Mouse (Mus musculus) liver, embryonic 14.5 days (tissue): ENCODE measurements around the gene Ampd3. TPM values are rescaled to one million over a fixed set of nuclear protein-coding genes. Genes with fewer than 3 reads are reported as not detected.

Source experiments
- ATAC-seq: fragments of 200-750 bp; cut with Nextera tagmentation; 2 replicates; pipeline ENCODE4 v1.8.0; 2017; ENCODE audit warnings: moderate number of reproducible peaks, mild to moderate bottlenecking, moderate library complexity; ENCODE audit not compliant: insufficient read depth
- DNase-seq, 3 experiments: peaks; one replicate each; pipeline ENCODE4 v3.0.0-alpha.2; 2012 to 2013; ENCODE audit warnings: low read depth in 3 of 3, low spot score in 3 of 3
- H3K27ac ChIP-seq: fragments of 300-500 bp; sonication (generic); 2 replicates; pipeline ENCODE4 v1.5.1; 2014; ENCODE audit warnings: moderate library complexity, mild to moderate bottlenecking, control low read depth, inconsistent platforms
- H3K27me3 ChIP-seq: fragments of 300-500 bp; sonication (generic); 2 replicates; pipeline ENCODE4 v1.6.1; 2014; ENCODE audit warnings: mild to moderate bottlenecking, low read length, moderate library complexity; ENCODE audit not compliant: control insufficient read depth, insufficient read depth
- H3K36me3 ChIP-seq: fragments of 300-500 bp; sonication (generic); replicated peaks from 2 replicates; pipeline ENCODE4 v1.6.1; 2014; ENCODE audit warnings: low read depth; ENCODE audit not compliant: control insufficient read depth, insufficient read depth
- H3K4me1 ChIP-seq, 2 experiments: fragments of 200-500 bp in 1 of 2; fragments of 300-500 bp in 1 of 2; sonication (generic) in 1 of 2; replicated peaks; 2 replicates each; pipeline ENCODE4 v1.6.1; 2012 to 2014; ENCODE audit warnings: antibody characterized with exemption in 1 of 2, inconsistent platforms in 1 of 2, low read length in 1 of 2; ENCODE audit not compliant: control insufficient read depth in 2 of 2, insufficient read depth in 2 of 2
- H3K4me2 ChIP-seq: fragments of 300-500 bp; sonication (generic); 2 replicates; pipeline ENCODE4 v1.6.1; 2014; ENCODE audit warnings: low read depth, mild to moderate bottlenecking, control low read depth, moderate library complexity
- H3K4me3 ChIP-seq, 2 experiments: fragments of 200-500 bp in 1 of 2; fragments of 300-500 bp in 1 of 2; sonication (generic) in 1 of 2; 2 replicates each; pipeline ENCODE4 v1.5.1; 2012 to 2014; ENCODE audit warnings: low read depth in 2 of 2, low read length in 2 of 2, mild to moderate bottlenecking in 2 of 2, control low read depth in 1 of 2, inconsistent platforms in 1 of 2, moderate library complexity in 1 of 2; ENCODE audit not compliant: insufficient read depth in 1 of 2
- H3K9ac ChIP-seq: fragments of 300-500 bp; sonication (generic); replicated peaks from 2 replicates; pipeline ENCODE4 v1.6.1; 2014; ENCODE audit warnings: mild to moderate bottlenecking, control low read depth, moderate library complexity
- H3K9me3 ChIP-seq: fragments of 300-500 bp; sonication (generic); 2 replicates; pipeline ENCODE4 v1.6.1; 2016; ENCODE audit warnings: low read length, mixed read lengths; ENCODE audit not compliant: control insufficient read depth
- CTCF ChIP-seq: IDR thresholded peaks from 2 replicates; pipeline ENCODE4 v1.5.1; 2016; ENCODE audit warnings: antibody characterized with exemption, low read depth, control low read depth
- EP300 ChIP-seq: IDR thresholded peaks from 2 replicates; pipeline ENCODE4 v1.6.1; 2016; ENCODE audit warnings: antibody characterized with exemption, low read depth
- WGBS: fragments of 180-500 bp; shearing (Covaris S2); extraction: QIAGEN DNeasy Blood & Tissue Kit; methylation state at CpG from one replicate; pipeline ENCODE4 v1.1.7; 2014; ENCODE audit not compliant: insufficient replicate concordance; 5-methylcytosine and 5-hydroxymethylcytosine counted together
- polyA plus RNA-seq, 2 experiments: library from polyadenylated mRNA; depleted of rRNA in 1 of 2; stranded (reverse) in 1 of 2; unstranded in 1 of 2; fragments of >200 nt; fragmentation: Nextera tagmentation in 1 of 2; extraction: Ambion mirVana in 1 of 2; gene quantifications; 2 replicates each; pipeline versions ENCODE4 v1.2.1 to v1.2.3; 2012 to 2014

Ampd3 gene
- polyA plus RNA-seq, 2 experiments = 21.9 to 28.6 TPM

- Histone ChIP-seq H3K27ac (no peak overlapping the region), H3K9me3 (no peaks in the 10 kb centered on the region), H3K9ac (no peak overlapping the region), H3K4me3 (no peak overlapping the region), H3K36me3 (no peaks in the 10 kb centered on the region), H3K27me3 (no peaks in the 10 kb centered on the region; the same call in 1 of the 2 replicates), H3K4me1 (no peaks in the 10 kb centered on the region), H3K4me2 (no peak overlapping the region)
- no peak for ATAC-seq
- WGBS = 71% methylated on average over 5 of the region's 5 CpGs
- TF ChIP-seq CTCF (no peak), EP300 (no peak)
- no peak for DNase-seq
Measured at GRCm38 (mm10) chr7:110762605-110763180, 5.3 kb upstream of the Ampd3 start.

GRCm38 (mm10) chr7:110768451-110769064 lies 552 bp downstream of the Ampd3 start:
- H3K27ac ChIP-seq = peak overlapping the region; percentile 51; the same call in 1 of the 2 replicates
- no peaks in the 10 kb centered on the region for H3K9me3 ChIP-seq
- H3K27me3 ChIP-seq = peaks cover 2% of the 10 kb centered on the region; the same call in 1 of the 2 replicates
- TF ChIP-seq CTCF = no peak
- TF ChIP-seq EP300 = no peak
- ATAC-seq = peak; percentile 49
- no peak for DNase-seq
- 1% methylated on average over 59 of the region's 61 CpGs for WGBS
- H3K36me3 ChIP-seq = no peaks in the 10 kb centered on the region
- H3K4me2 ChIP-seq = peak overlapping the region; percentile 97
- H3K9ac ChIP-seq = peak overlapping the region; percentile 57
- H3K4me3 ChIP-seq = peak overlapping the region; percentile 51 to 58
- H3K4me1 ChIP-seq = peaks cover 47% of the 10 kb centered on the region in 2 experiments

GRCm38 (mm10) chr7:110769094-110769493 lies 1.1 kb downstream of the Ampd3 start:
- Histone ChIP-seq H3K9ac (peak overlapping the region; percentile 57), H3K27ac (peak overlapping the region; percentile 51), H3K9me3 (no peaks in the 10 kb centered on the region), H3K27me3 (peaks cover 2% of the 10 kb centered on the region; the same call in 1 of the 2 replicates), H3K4me3 (peak overlapping the region; percentile 51 to 58), H3K36me3 (no peaks in the 10 kb centered on the region), H3K4me2 (peak overlapping the region; percentile 97), H3K4me1 (peaks cover 47% of the 10 kb centered on the region in 2 experiments)
- ATAC-seq (peak; percentile 13; the same call in 1 of the 2 replicates), DNase-seq (no peak)
- 13% methylated on average over 4 of the region's 4 CpGs for WGBS
- TF ChIP-seq CTCF = no peak
- no peak for TF ChIP-seq EP300

- no peaks in the 10 kb centered on the region for H3K36me3 ChIP-seq
- TF ChIP-seq EP300 (peak; percentile 56), CTCF (no peak)
- WGBS = 18% methylated on average over 4 of the region's 4 CpGs
- H3K27me3 ChIP-seq = peaks cover 2% of the 10 kb centered on the region; the same call in 1 of the 2 replicates
- ATAC-seq (no peak), DNase-seq (no peak)
- peak overlapping the region; percentile 41 for H3K4me2 ChIP-seq
- no peaks in the 10 kb centered on the region for H3K9me3 ChIP-seq
- H3K4me3 ChIP-seq = no peak overlapping the region
- peaks cover 55 to 57% of the 10 kb centered on the region in 2 experiments for H3K4me1 ChIP-seq
- H3K9ac ChIP-seq = peak overlapping the region; percentile 34; the same call in 1 of the 2 replicates
- H3K27ac ChIP-seq = peak overlapping the region; percentile 92
Measured at GRCm38 (mm10) chr7:110770949-110771348, 2.9 kb downstream of the Ampd3 start.

DNA sequence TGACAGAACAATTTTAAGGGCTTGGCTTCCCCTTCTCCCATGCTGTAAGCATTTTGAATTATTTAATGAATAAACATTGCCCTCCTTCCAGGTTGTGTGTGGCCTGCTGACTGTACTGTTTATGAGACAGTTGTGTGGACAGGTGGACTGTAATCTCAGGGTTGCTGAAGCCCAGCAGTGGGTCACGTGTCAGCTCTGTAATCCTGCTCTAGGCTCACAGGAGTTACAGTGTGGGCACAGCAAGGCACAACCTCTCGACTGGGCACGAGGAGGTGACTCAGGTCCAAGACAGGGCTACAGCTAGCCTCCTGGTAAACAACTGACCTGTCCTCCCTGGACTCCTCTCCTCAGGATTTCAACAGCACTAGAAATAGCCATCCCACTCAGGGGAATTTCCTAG lies 4.3 kb downstream of the Ampd3 start:
- H3K27me3 ChIP-seq = peaks cover 2% of the 10 kb centered on the region; the same call in 1 of the 2 replicates
- H3K4me2 ChIP-seq = no peak overlapping the region
- H3K9ac ChIP-seq = no peak overlapping the region; the same call in 1 of the 2 replicates
- no peak for ATAC-seq
- H3K4me3 ChIP-seq = no peak overlapping the region
- DNase-seq = no peak
- no peak for TF ChIP-seq EP300
- TF ChIP-seq CTCF = no peak
- no peaks in the 10 kb centered on the region for H3K9me3 ChIP-seq
- H3K36me3 ChIP-seq = no peaks in the 10 kb centered on the region
- 73% methylated on average over 3 of the region's 3 CpGs for WGBS
- H3K27ac ChIP-seq = peak overlapping the region; percentile 92
- peaks cover 69 to 71% of the 10 kb centered on the region in 2 experiments for H3K4me1 ChIP-seq
